Mouse (Mus musculus): Measurements from ENCODE around the gene Apobec3. TPM values are rescaled to one million over a fixed set of nuclear protein-coding genes. Genes with fewer than 3 reads are reported as not detected.

Apobec3 gene
- total RNA-seq, 2 experiments from 2014 or later = 12.8 to 13.0 TPM

GRCm38 (mm10) chr15:79947681-79948080 is 56.2 kb downstream of the Apobec3 start:
- DNase-seq (ENCODE audit: low spot score in 2 of 2) = no peak

- peak; percentile 44 to 62 for DNase-seq (ENCODE audit: low spot score in 2 of 2)
Measured at GRCm38 (mm10) chr15:79950250-79951025, 59.0 kb downstream of the Apobec3 start.

- DNase-seq (ENCODE audit: low spot score in 2 of 2) = no peak
Measured at GRCm38 (mm10) chr15:79951226-79951625, 59.8 kb downstream of the Apobec3 start.

GRCm38 (mm10) chr15:79951730-79952503 is 60.5 kb downstream of the Apobec3 start:
- DNase-seq (ENCODE audit: low spot score in 2 of 2) = peak; percentile 56 to 61

- DNase-seq (ENCODE audit: low spot score in 2 of 2) = peak; percentile 71 to 74
Measured at GRCm38 (mm10) chr15:79952504-79953231, 61.2 kb downstream of the Apobec3 start.

GRCm38 (mm10) chr15:79953470-79953869 is 62.0 kb downstream of the Apobec3 start:
- no peak for DNase-seq (ENCODE audit: low spot score in 2 of 2)

GRCm38 (mm10) chr15:79956559-79956958 is 65.1 kb downstream of the Apobec3 start:
- no peak for DNase-seq (ENCODE audit: low spot score in 2 of 2)

- no peak for DNase-seq (ENCODE audit: low spot score in 2 of 2)
Measured at GRCm38 (mm10) chr15:79958418-79958817, 67.0 kb downstream of the Apobec3 start.

GRCm38 (mm10) chr15:79961366-79961921 is 70.0 kb downstream of the Apobec3 start:
- DNase-seq (ENCODE audit: low spot score in 2 of 2) = no peak

GRCm38 (mm10) chr15:79962661-79963060 is 71.2 kb downstream of the Apobec3 start:
- no peak for DNase-seq (ENCODE audit: low spot score in 2 of 2)

- no peak for DNase-seq (ENCODE audit: low spot score in 2 of 2)
Measured at GRCm38 (mm10) chr15:79964376-79964775, 72.9 kb downstream of the Apobec3 start.

Other genes with a start within 250 kb of the Apobec3 start
- 1 to 10 TPM; 1.5 to 2.0 TPM for gene Fam227a, start 232.7 kb upstream of the Apobec3 start, total RNA-seq (2021)
- 10 to 100 TPM; 16.9 to 18.7 TPM for gene Cby1, start 232.5 kb upstream of the Apobec3 start, total RNA-seq (2021)
- 100 to 1,000 TPM; 102 to 112 TPM for gene Tomm22, start 220.8 kb upstream of the Apobec3 start, total RNA-seq (2021)
- 10 to 100 TPM; 35.9 to 40.3 TPM for gene Josd1, start 203.7 kb upstream of the Apobec3 start, total RNA-seq (2021)
- 10 to 100 TPM; 28.8 to 30.2 TPM for gene Gtpbp1, start 200.8 kb upstream of the Apobec3 start, total RNA-seq (2021)
- 10 to 100 TPM; 53.1 to 75.3 TPM for gene Sun2, start 149.1 kb upstream of the Apobec3 start, total RNA-seq (2021)
- gene Dnal4, start 113.8 kb upstream of the Apobec3 start, total RNA-seq (2021) = 10 to 100 TPM; 15.0 to 16.6 TPM
- 1 to 10 TPM; 5.1 to 5.5 TPM for gene Nptxr, start 86.9 kb upstream of the Apobec3 start, total RNA-seq (2021)
- gene Npcd, start 57.4 kb upstream of the Apobec3 start, total RNA-seq (2021) = under 1 TPM; 0.32 to 0.89 TPM
- 10 to 100 TPM; 41.0 to 43.1 TPM for gene Cbx6, start 57.0 kb upstream of the Apobec3 start, total RNA-seq (2021)
- 10 to 100 TPM; 20.8 to 24.7 TPM for gene Cbx7, start 79.5 kb downstream of the Apobec3 start, total RNA-seq (2021)
- 10 to 100 TPM; 46.1 to 47.6 TPM for gene Pdgfb, start 123.3 kb downstream of the Apobec3 start, total RNA-seq (2021)
- 10 to 100 TPM; 25.7 to 59.9 TPM for gene Syngr1, start 199.7 kb downstream of the Apobec3 start, total RNA-seq (2021)
- 100 to 1,000 TPM; 584 to 618 TPM for gene Rpl3, start 200.2 kb downstream of the Apobec3 start, total RNA-seq (2021)
- 1 to 10 TPM; 9.3 to 9.4 TPM for gene Tab1, start 241.5 kb downstream of the Apobec3 start, total RNA-seq (2021)

Measured in adrenal gland, adult 18-20 months (tissue).